Mouse (Mus musculus) C2C12 (cell line): ENCODE measurements around the gene Klc2. TPM values are rescaled to one million over a fixed set of nuclear protein-coding genes. Genes with fewer than 3 reads are reported as not detected.

Experiments
- H3K27me3 ChIP-seq: one replicate; pipeline ENCODE4 v1.6.1; 2011; ENCODE audit not compliant: control insufficient read depth, insufficient read depth, insufficient read length
- H3K36me3 ChIP-seq: one replicate; pipeline ENCODE4 v1.6.1; 2011; ENCODE audit not compliant: control insufficient read depth, insufficient read depth
- H3K4me3 ChIP-seq: one replicate; pipeline ENCODE4 v1.5.1; 2011; ENCODE audit warnings: mild to moderate bottlenecking, control low read depth; ENCODE audit not compliant: poor library complexity, insufficient read depth, severe bottlenecking
- H3K79me2 ChIP-seq: one replicate; pipeline ENCODE4 v1.6.1; 2011; ENCODE audit not compliant: control insufficient read depth, insufficient read depth
- H3K79me3 ChIP-seq: one replicate; pipeline ENCODE4 v1.6.1; 2011; ENCODE audit warnings: low read depth, control low read depth
- H3ac ChIP-seq: one replicate; pipeline ENCODE3; 2011; ENCODE audit warnings: low read depth; ENCODE audit not compliant: control insufficient read depth, insufficient read length
- CEBPB ChIP-seq: IDR thresholded peaks from one replicate; pipeline ENCODE4 v1.6.1; 2011; ENCODE audit warnings: low read depth, mild to moderate bottlenecking, control low read depth, moderate library complexity
- CTCF ChIP-seq: IDR thresholded peaks from one replicate; pipeline ENCODE4 v1.5.1; 2011; ENCODE audit not compliant: control insufficient read depth, insufficient read depth, insufficient read length
- FOSL1 ChIP-seq: IDR thresholded peaks from one replicate; pipeline ENCODE4 v1.8.0; 2011; ENCODE audit warnings: mild to moderate bottlenecking, low read length; ENCODE audit not compliant: poor library complexity, insufficient read depth, severe bottlenecking
- MAX ChIP-seq: IDR thresholded peaks from one replicate; pipeline ENCODE4 v1.6.1; 2011; ENCODE audit warnings: mild to moderate bottlenecking, control low read depth
- MYOD1 ChIP-seq: IDR thresholded peaks from one replicate; pipeline ENCODE4 v1.6.1; 2011; ENCODE audit warnings: low read depth; ENCODE audit not compliant: control insufficient read depth, insufficient read length
- MYOG ChIP-seq: IDR thresholded peaks from one replicate; pipeline ENCODE4 v1.6.1; 2011; ENCODE audit not compliant: control insufficient read depth, insufficient read length; ENCODE audit errors: extremely low read depth
- USF1 ChIP-seq: IDR thresholded peaks from one replicate; pipeline ENCODE4 v1.6.1; 2011; ENCODE audit warnings: low read depth, mild to moderate bottlenecking, control low read depth, moderate library complexity
- polyA plus RNA-seq: library from polyadenylated mRNA; unstranded; fragments of >200 nt; fragmentation: generic; extraction: Trizol; gene quantifications from one replicate; pipeline ENCODE4 v1.2.1, GENCODE M21; 2012; ENCODE audit warnings: missing spikeins

Klc2 gene
- polyA plus RNA-seq, 1 experiment, result 30.5 TPM

DNA sequence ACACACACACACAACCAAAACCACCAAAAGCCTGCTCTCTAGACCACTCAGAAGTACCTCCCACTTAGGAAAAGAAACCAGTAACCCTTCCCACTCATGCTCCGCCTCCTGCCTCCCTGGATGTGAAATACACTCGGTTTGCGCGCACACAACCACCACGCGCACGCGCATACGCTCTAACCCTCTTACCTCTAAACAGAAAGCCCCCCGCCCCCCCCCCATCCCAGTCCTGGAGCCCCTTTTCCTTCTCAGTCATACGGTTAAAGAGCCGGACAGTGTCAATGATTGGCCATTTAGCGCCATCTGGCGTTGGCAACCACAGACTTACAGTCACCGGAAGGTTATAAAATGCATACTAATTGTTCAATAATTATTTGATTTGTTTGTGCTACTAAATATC lies 45.3 kb downstream of the Klc2 start:
- Histone ChIP-seq H3ac (no peak overlapping the region), H3K27me3 (no peaks in the 10 kb centered on the region), H3K4me3 (no peak overlapping the region), H3K79me2 (no peaks in the 10 kb centered on the region), H3K36me3 (no peaks in the 10 kb centered on the region), H3K79me3 (no peaks in the 10 kb centered on the region)
- TF ChIP-seq MAX (no peak), MYOD1 (no peak), CTCF (peak; percentile 19)

DNA sequence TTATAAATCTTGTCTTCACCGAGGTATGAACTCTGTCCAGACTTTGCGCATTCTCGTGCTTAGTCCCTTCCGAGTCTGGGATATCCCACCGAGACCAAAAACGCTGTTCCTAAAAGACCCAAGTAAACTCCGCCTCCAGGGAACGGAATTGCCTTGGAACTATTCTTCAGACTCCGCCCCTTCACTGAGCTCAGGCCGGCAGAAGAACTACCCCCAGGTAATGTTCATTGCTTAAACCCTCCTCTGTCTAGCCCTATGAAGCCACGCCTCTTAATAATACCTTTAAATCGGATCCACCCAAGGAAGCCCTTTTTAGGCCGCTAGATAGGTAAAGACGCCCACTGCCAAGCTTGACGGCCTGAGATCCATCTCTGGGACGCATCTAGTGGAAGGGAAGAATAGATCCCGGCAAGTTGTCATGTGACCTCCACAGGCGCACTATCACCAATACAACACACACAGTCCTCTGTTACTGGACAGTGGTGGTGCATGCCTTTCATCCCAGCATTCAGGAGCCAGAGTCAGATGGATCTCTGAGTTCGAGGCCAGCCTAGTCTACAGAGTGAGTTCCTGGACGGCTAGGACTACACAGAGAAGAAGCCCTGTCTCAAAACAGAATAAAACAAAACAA lies 45.9 kb downstream of the Klc2 start:
- no peaks in the 10 kb centered on the region for H3K79me3 ChIP-seq
- TF ChIP-seq USF1 (peak; percentile 23), FOSL1 (no peak), MYOG (no peak)
- H3K4me3 ChIP-seq, result peak overlapping the region; percentile 29
- no peaks in the 10 kb centered on the region for H3K27me3 ChIP-seq
- H3K79me2 ChIP-seq, result no peaks in the 10 kb centered on the region
- no peaks in the 10 kb centered on the region for H3K36me3 ChIP-seq
- H3ac ChIP-seq, result no peak overlapping the region

DNA sequence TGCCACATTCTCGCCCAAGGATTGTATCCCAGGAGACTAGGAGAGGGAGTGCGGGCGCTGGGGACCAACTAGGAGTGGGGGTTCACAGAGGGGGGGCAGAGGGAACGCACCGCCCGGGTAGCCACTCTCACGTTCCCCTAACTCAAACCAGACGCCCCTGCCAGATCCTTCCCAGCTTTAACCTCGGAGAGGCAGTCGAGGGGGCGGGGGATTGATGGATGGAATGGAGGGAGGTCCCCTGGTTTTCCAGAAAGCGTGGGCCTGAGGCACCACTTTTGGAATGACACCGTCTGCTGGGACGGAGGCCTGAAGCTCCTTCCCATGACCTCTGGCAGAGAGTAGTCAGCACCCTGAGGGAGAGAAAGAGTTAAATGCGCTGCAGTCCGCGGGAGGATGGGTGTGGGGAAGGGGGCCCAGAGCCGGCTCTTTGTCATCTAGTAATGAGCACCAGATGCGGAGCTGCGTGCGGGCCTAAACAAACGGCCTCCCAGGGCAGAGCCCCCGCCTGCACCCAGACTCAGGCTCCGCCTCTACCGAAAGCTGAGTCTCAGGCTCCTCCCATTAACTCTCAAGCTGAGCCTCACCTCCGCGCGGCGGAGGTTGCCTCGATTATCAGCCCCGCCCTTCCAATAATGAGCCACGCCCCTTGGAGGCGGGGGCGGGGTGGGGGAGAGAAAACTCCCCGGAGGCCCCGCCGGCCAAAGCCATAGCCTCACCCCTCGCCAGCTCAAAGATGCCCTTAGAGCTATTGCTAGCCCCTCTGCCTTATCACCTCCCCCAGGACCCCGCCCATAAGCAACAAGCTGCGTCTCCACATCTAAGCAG lies 46.6 kb downstream of the Klc2 start:
- no peaks in the 10 kb centered on the region for H3K36me3 ChIP-seq
- H3K79me2 ChIP-seq, result no peaks in the 10 kb centered on the region
- H3K27me3 ChIP-seq, result no peaks in the 10 kb centered on the region
- TF ChIP-seq CTCF (no peak), CEBPB (no peak), FOSL1 (no peak), MYOG (no peak), MAX (no peak), MYOD1 (no peak), USF1 (no peak)
- H3K4me3 ChIP-seq, result peak overlapping the region; percentile 29
- H3ac ChIP-seq, result peak overlapping the region; percentile 29
- H3K79me3 ChIP-seq, result no peaks in the 10 kb centered on the region

DNA sequence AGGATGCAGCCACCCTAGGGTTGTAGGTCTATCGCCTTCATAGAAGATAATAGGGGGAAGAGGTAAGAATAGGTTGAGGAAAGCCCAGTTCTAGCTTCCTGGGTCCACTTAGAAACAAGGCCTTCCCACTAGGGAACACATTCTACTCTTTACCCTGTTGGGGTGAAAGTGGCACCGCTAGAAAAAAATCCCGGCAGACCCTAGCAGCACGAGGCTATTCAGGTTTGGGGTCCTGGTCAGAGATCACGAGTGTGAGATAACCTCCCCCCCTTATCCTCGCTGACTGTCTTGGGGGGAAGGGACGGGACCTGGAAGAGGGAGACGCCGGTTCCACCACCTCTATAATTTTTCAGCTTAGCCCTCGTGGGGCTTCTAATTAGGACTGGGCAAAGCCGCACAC lies 47.3 kb downstream of the Klc2 start:
- no peaks in the 10 kb centered on the region for H3K36me3 ChIP-seq
- no peak for TF ChIP-seq MYOD1
- TF ChIP-seq CEBPB, result no peak
- TF ChIP-seq MYOG, result no peak
- TF ChIP-seq MAX, result no peak
- no peak for TF ChIP-seq FOSL1
- TF ChIP-seq USF1, result no peak
- TF ChIP-seq CTCF, result no peak
- no peaks in the 10 kb centered on the region for H3K79me3 ChIP-seq
- H3ac ChIP-seq, result no peak overlapping the region
- no peaks in the 10 kb centered on the region for H3K27me3 ChIP-seq
- H3K4me3 ChIP-seq, result no peak overlapping the region
- H3K79me2 ChIP-seq, result no peaks in the 10 kb centered on the region

DNA sequence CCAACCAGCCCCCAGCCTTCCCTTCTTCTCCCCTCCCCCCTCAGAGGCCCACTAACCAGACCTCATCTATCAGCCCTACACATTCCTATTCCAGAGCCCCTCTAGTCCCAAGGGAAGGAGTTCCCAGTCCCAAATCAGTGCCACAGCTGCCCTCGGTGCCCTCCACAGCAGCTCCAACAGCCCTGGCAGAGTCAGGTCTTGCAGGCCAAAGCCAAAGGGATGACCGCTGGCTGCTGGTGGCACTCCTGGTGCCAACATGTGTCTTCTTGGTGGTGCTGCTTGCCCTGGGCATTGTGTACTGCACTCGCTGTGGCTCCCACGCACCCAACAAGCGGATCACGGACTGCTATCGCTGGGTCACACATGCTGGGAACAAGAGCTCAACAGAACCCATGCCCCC lies 48.4 kb downstream of the Klc2 start:
- H3K4me3 ChIP-seq, result no peak overlapping the region

DNA sequence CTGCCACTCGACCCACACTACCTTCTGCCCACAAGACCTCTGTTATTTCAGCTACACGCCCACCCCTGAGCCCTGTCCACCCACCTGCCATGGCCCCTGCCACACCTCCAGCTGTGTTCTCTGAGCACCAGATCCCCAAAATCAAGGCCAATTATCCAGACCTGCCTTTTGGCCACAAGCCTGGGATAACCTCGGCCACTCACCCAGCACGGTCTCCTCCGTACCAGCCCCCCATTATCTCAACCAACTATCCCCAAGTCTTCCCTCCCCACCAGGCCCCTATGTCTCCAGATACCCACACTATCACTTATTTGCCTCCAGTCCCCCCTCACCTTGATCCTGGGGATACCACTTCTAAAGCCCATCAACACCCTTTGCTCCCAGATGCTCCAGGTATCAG lies 48.9 kb downstream of the Klc2 start:
- no peak for TF ChIP-seq CTCF
- TF ChIP-seq FOSL1, result no peak
- TF ChIP-seq CEBPB, result no peak
- TF ChIP-seq MYOG, result no peak
- TF ChIP-seq MAX, result no peak
- no peak for TF ChIP-seq USF1
- TF ChIP-seq MYOD1, result no peak
- H3K79me2 ChIP-seq, result no peaks in the 10 kb centered on the region
- H3K4me3 ChIP-seq, result no peak overlapping the region
- H3K36me3 ChIP-seq, result no peaks in the 10 kb centered on the region
- H3K27me3 ChIP-seq, result no peaks in the 10 kb centered on the region
- H3ac ChIP-seq, result no peak overlapping the region
- no peaks in the 10 kb centered on the region for H3K79me3 ChIP-seq

More for the DNA sequence above, 48.4 kb downstream of the Klc2 start:
- Histone ChIP-seq H3K27me3 (no peaks in the 10 kb centered on the region), H3ac (no peak overlapping the region), H3K36me3 (no peaks in the 10 kb centered on the region), H3K79me2 (no peaks in the 10 kb centered on the region), H3K79me3 (no peaks in the 10 kb centered on the region)
- no peak for TF ChIP-seq FOSL1
- TF ChIP-seq MYOG, result no peak
- no peak for TF ChIP-seq MYOD1
- no peak for TF ChIP-seq CEBPB
- no peak for TF ChIP-seq CTCF
- no peak for TF ChIP-seq USF1
- no peak for TF ChIP-seq MAX
